Mouse (Mus musculus) stomach, embryonic 15.5 days (tissue): ENCODE measurements around the gene Gm20518. TPM values are rescaled to one million over a fixed set of nuclear protein-coding genes. Genes with fewer than 3 reads are reported as not detected.

Experiments
- ATAC-seq: fragments of 200-750 bp; cut with Nextera tagmentation; 2 replicates; pipeline ENCODE4 v1.8.0; 2017; ENCODE audit warnings: low read depth, moderate number of reproducible peaks, moderate TSS enrichment; ENCODE audit not compliant: insufficient read depth, low FRiP score
- H3K27ac ChIP-seq: fragments of 300-500 bp; sonication (generic); 2 replicates; pipeline ENCODE4 v1.5.1; 2015; ENCODE audit warnings: mild to moderate bottlenecking, inconsistent platforms
- H3K27me3 ChIP-seq: fragments of 300-500 bp; sonication (generic); replicated peaks from 2 replicates; pipeline ENCODE4 v1.6.1; 2015; ENCODE audit warnings: inconsistent platforms
- H3K36me3 ChIP-seq: fragments of 300-500 bp; sonication (generic); 2 replicates; pipeline ENCODE4 v1.6.1; 2015; ENCODE audit warnings: inconsistent platforms
- H3K4me1 ChIP-seq: fragments of 300-500 bp; sonication (generic); 2 replicates; pipeline ENCODE4 v1.6.1; 2015; ENCODE audit warnings: inconsistent platforms
- H3K4me2 ChIP-seq: fragments of 300-500 bp; sonication (generic); 2 replicates; pipeline ENCODE4 v1.6.1; 2015; ENCODE audit warnings: mild to moderate bottlenecking, inconsistent platforms
- H3K4me3 ChIP-seq: fragments of 300-500 bp; sonication (generic); replicated peaks from 2 replicates; pipeline ENCODE4 v1.5.1; 2015; ENCODE audit warnings: inconsistent platforms
- H3K9ac ChIP-seq: fragments of 300-500 bp; sonication (generic); 2 replicates; pipeline ENCODE4 v1.6.1; 2015; ENCODE audit warnings: inconsistent platforms
- H3K9me3 ChIP-seq: fragments of 300-500 bp; sonication (generic); 2 replicates; pipeline ENCODE4 v1.6.1; 2016; ENCODE audit warnings: inconsistent platforms
- WGBS: fragments of 180-500 bp; shearing (Covaris S2); methylation state at CpG from one replicate; pipeline ENCODE4 v1.1.7; 2015; 5-methylcytosine and 5-hydroxymethylcytosine counted together
- polyA plus RNA-seq: library from polyadenylated mRNA; unstranded; fragments of >200 nt; fragmentation: Nextera tagmentation; extraction: Ambion mirVana; gene quantifications from 2 replicates; pipeline ENCODE4 v1.2.1, GENCODE M21; 2015

Gm20518 gene
- polyA plus RNA-seq, 1 experiment from 2014 or later = 0.26 TPM

DNA sequence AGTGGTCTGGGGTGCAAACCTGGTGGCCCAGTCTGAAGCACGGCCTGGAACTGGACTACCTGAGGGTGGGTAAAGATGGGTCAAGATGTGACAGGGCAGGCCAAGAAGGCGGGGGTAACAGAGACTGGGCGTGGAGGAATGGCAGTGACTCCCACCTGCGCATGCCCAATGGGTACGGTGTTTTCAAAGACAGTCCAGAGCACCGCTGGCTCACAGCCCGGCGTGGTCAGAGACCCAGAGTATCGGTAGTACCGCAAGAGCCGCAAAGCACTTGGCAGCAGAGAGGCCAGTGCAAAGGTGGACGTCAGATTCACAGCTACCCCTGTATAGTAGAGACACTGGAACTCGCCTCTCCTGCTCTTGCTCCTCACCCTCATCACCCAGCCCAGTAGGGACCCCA lies 56.0 kb downstream of the Gm20518 start:
- Histone ChIP-seq H3K36me3 (no peaks in the 10 kb centered on the region), H3K27me3 (peaks cover 65% of the 10 kb centered on the region), H3K9ac (no peak overlapping the region), H3K9me3 (no peaks in the 10 kb centered on the region), H3K4me2 (no peak overlapping the region), H3K27ac (no peak overlapping the region), H3K4me1 (peaks cover 5% of the 10 kb centered on the region; the same call in 1 of the 2 replicates), H3K4me3 (no peak overlapping the region)
- WGBS = 47% methylated on average over 13 of the region's 13 CpGs
- ATAC-seq = no peak

DNA sequence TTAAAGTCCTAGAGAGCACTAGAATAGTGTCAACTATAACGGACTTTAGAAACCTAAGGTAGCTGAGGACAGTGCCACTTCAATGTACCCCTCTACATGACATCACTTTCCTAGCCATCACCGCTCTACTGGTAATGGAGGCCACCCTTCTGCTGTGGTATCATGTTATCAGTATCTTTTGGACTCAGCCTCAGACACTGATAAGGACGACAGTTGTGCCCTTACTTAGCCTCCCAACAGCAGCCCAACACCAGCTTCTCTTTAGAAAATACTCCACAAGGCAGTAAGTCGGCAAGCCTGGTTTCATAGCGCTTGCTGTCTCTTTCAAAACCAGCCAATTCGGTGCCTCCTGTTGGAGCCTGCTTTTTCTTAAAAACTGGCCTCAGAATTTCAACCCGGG lies 56.9 kb downstream of the Gm20518 start:
- Histone ChIP-seq H3K4me1 (peaks cover 5% of the 10 kb centered on the region; the same call in 1 of the 2 replicates), H3K4me3 (peak overlapping the region; percentile 56), H3K4me2 (peak overlapping the region; percentile 98; the same call in 1 of the 2 replicates), H3K27me3 (peaks cover 69% of the 10 kb centered on the region), H3K9me3 (no peaks in the 10 kb centered on the region), H3K27ac (no peak overlapping the region), H3K9ac (no peak overlapping the region), H3K36me3 (no peaks in the 10 kb centered on the region)
- 49% methylated on average over 7 of the region's 7 CpGs for WGBS
- ATAC-seq = no peak

DNA sequence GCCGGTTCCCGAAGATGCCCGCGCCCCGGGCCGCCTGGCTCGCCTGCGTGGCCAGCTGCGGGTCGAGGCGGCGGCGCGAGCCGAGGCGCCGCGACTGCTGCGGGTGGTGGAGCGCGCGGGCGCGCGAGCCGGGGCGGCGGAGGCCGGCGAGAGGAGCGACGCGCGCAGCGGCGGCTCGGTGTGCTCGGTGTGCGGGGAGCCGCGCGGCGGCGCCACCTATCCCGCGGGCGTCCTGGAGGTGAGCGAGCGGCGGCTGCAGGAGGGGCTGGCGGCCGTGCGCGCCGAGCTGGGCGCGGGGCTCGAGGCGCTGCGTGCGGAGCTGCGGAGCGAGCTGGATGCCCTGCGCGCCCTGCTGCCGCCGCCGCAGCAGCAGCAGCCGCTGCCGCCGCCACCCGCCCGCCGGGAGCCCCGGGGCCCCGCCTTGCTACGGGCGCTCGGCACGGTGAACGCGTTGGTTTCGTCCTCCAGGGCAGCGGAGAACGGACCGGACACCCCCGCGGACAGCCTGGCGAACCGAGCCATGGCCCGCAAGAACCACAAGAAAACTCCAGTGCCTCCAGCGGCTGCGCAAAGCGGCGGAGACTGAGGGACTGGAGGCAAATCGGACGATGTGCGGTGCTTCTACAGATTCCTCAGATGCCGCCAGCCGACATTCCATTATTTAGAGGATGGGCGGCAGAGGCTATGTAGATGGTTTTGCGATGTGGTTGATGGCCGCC lies 57.6 kb downstream of the Gm20518 start:
- peaks cover 5% of the 10 kb centered on the region; the same call in 1 of the 2 replicates for H3K4me1 ChIP-seq
- peak overlapping the region; percentile 56 for H3K4me3 ChIP-seq
- no peaks in the 10 kb centered on the region for H3K9me3 ChIP-seq
- under 1% methylated on average over 76 of the region's 103 CpGs for WGBS
- peak overlapping the region; percentile 34; the same call in 1 of the 2 replicates for H3K9ac ChIP-seq
- H3K27me3 ChIP-seq = peaks cover 69% of the 10 kb centered on the region
- H3K4me2 ChIP-seq = peak overlapping the region; percentile 98
- H3K36me3 ChIP-seq = no peaks in the 10 kb centered on the region
- H3K27ac ChIP-seq = no peak overlapping the region
- no peak for ATAC-seq

DNA sequence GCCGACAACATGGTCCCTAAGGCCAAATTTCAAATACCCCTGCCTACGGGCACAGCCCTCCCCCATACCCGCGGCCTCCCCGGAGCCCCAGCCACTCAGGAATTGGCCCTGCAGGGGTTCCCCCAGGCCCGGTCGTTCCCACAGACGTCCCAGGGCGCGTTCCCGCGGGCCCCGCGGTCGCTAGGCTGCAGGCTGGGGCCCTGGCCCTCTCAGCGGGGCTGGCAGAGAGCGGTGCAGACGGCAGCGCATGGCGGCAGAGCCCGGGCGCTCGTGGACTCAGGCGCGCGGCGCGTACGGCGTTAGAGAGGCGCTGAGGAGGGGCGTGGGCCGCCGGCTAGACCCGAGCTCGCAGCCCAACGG lies 58.2 kb downstream of the Gm20518 start:
- under 1% methylated on average over 37 of the region's 37 CpGs for WGBS
- Histone ChIP-seq H3K9me3 (no peaks in the 10 kb centered on the region), H3K27me3 (peaks cover 69% of the 10 kb centered on the region), H3K4me2 (peak overlapping the region; percentile 98), H3K36me3 (no peaks in the 10 kb centered on the region), H3K4me3 (peak overlapping the region; percentile 56), H3K9ac (peak overlapping the region; percentile 34; the same call in 1 of the 2 replicates), H3K4me1 (peaks cover 5% of the 10 kb centered on the region; the same call in 1 of the 2 replicates), H3K27ac (no peak overlapping the region)
- ATAC-seq = no peak

DNA sequence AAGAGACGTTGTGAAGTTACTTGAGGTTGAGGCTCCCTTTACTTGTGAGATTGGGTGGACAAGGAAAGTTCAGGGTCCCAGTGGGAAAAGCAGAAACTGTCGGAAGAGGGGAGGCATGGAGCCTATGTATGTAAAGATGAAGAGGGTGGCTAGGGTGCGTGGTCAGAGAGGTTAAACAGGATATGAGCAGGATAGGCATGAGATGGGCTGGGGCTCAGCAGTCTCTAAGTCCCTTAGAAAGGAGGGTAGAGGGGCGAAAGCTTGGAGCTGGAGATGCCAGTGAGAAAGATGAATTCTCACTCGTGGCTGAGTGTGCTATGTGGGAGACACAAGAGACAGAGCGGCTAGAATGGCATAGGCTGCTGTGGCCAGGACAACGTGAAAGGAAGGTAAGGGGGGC lies 58.6 kb downstream of the Gm20518 start, which contains the start of gene B830017H08Rik:
B830017H08Rik (plus strand) TSS at position 301 of the 400 bp plus-strand sequence.
- peaks cover 69% of the 10 kb centered on the region for H3K27me3 ChIP-seq
- H3K9me3 ChIP-seq = no peaks in the 10 kb centered on the region
- peak within 1 kb of the TSS; percentile 56 for H3K4me3 ChIP-seq
- WGBS = 28% methylated on average over 7 of the region's 7 CpGs
- H3K27ac ChIP-seq = no peak within 1 kb of the TSS
- H3K4me2 ChIP-seq = peak within 1 kb of the TSS; percentile 98
- no peaks in the 10 kb centered on the region for H3K36me3 ChIP-seq
- H3K4me1 ChIP-seq = peaks cover 5% of the 10 kb centered on the region; the same call in 1 of the 2 replicates
- H3K9ac ChIP-seq = peak within 1 kb of the TSS; percentile 34; the same call in 1 of the 2 replicates
- no peak for ATAC-seq

DNA sequence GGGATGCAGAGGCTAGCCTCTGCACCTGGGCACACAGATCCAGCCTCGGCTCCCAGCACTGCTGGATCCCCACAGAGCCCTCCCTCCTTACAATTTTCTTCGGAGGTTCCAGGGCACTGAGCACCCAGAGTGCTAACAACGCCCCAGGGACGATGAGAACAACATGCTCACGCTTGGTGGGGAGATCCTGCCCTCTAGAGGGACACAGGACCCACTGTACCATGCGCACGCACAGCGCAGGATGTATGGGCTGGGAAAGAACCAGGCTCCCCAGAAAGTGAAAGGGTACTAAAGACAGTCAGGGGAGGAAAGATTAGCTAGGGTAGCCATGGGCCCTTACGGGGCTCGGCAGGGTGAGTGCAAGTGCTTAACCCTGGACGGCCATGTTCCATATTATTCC lies 59.7 kb downstream of the Gm20518 start:
- Histone ChIP-seq H3K4me3 (no peak overlapping the region), H3K4me1 (peaks cover 5% of the 10 kb centered on the region; the same call in 1 of the 2 replicates), H3K27ac (no peak overlapping the region), H3K9ac (no peak overlapping the region), H3K36me3 (no peaks in the 10 kb centered on the region), H3K4me2 (no peak overlapping the region), H3K27me3 (peaks cover 67% of the 10 kb centered on the region), H3K9me3 (no peaks in the 10 kb centered on the region)
- no peak for ATAC-seq
- 21% methylated on average over 11 of the region's 11 CpGs for WGBS

DNA sequence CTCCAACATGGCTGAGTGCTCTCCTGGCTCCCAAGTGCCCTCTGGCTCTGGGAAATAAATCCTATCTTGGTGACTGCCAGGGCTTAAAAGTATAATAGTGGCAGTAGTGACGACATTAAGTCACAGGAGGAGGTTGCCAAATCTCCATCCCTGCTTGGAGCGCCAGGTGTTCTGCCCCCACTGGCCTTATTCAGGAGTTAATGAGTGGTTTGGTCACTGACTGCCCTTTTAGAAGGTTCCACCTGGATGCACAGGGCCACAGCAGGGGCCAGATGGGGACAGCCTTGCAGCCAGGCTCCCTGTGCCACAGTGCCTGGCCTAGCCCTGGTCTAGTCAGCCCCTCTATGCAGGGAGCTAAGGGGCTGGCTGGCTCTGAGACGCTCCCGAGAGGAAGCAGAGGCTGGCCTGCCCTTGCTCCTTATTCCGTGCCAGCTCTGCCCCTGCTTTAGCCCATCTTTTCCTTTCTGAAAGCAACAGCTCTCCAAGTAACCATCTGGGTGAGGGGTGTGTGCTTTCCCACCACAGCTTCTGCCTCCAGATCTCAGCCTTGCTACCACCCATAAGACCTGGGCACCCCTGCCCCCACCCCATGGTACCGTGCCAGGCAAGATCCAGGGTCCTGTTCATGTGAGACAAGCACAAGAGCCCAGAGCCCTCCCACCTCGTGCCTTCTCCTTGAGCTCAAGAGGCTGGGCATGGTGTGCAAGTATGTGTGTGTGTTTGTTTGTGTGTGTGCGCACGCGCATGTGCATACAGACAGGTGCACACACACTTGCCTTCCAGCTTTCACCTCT lies 60.9 kb downstream of the Gm20518 start:
- H3K4me2 ChIP-seq = no peak overlapping the region
- H3K9ac ChIP-seq = no peak overlapping the region
- WGBS = 71% methylated on average over 10 of the region's 10 CpGs
- no peaks in the 10 kb centered on the region for H3K9me3 ChIP-seq
- H3K27ac ChIP-seq = no peak overlapping the region
- H3K27me3 ChIP-seq = peaks cover 55% of the 10 kb centered on the region
- no peak overlapping the region for H3K4me3 ChIP-seq
- peaks cover 5% of the 10 kb centered on the region; the same call in 1 of the 2 replicates for H3K4me1 ChIP-seq
- ATAC-seq = no peak
- no peaks in the 10 kb centered on the region for H3K36me3 ChIP-seq

- Histone ChIP-seq H3K4me1 (peaks cover 5% of the 10 kb centered on the region; the same call in 1 of the 2 replicates), H3K36me3 (no peaks in the 10 kb centered on the region), H3K4me3 (no peak overlapping the region), H3K4me2 (no peak overlapping the region), H3K27me3 (peaks cover 38% of the 10 kb centered on the region), H3K27ac (no peak overlapping the region), H3K9me3 (no peaks in the 10 kb centered on the region), H3K9ac (no peak overlapping the region)
- no peak for ATAC-seq
- 70% methylated on average over 3 of the region's 3 CpGs for WGBS
Measured at GRCm38 (mm10) chr16:17828867-17829266, 62.6 kb downstream of the Gm20518 start.

- H3K36me3 ChIP-seq = no peaks in the 10 kb centered on the region
- H3K4me2 ChIP-seq = no peak overlapping the region
- H3K27ac ChIP-seq = no peak overlapping the region
- 87% methylated on average over 2 of the region's 2 CpGs for WGBS
- ATAC-seq = no peak
- no peak overlapping the region for H3K9ac ChIP-seq
- H3K9me3 ChIP-seq = no peaks in the 10 kb centered on the region
- H3K4me3 ChIP-seq = no peak overlapping the region
- peaks cover 3% of the 10 kb centered on the region; the same call in 1 of the 2 replicates for H3K4me1 ChIP-seq
- peaks cover 31% of the 10 kb centered on the region for H3K27me3 ChIP-seq
Measured at GRCm38 (mm10) chr16:17828229-17828628, 63.2 kb downstream of the Gm20518 start.

DNA sequence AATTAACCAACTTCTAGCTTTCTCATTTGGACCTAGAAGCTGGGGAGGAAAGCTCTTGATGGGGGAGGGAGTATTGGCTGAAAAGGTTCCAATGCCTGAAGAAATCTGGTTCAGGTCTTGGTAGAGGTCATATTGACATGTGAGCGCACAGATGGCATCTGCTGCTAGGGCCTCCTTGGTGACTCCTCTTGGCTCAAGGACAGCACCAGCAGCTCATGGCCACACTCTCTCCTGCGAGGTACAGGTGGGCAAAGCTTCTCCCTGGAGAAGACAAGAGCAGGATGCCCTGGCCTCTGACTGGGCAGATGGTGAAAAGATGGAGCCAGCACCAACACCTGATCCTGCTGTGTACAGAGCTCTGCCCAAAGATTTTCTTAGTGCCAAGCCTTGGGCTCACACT lies 65.0 kb downstream of the Gm20518 start:
- ATAC-seq = no peak
- Histone ChIP-seq H3K9me3 (no peaks in the 10 kb centered on the region), H3K9ac (no peak overlapping the region), H3K4me3 (no peak overlapping the region), H3K4me2 (no peak overlapping the region), H3K4me1 (no peaks in the 10 kb centered on the region), H3K27ac (no peak overlapping the region), H3K27me3 (peaks cover 14% of the 10 kb centered on the region), H3K36me3 (no peaks in the 10 kb centered on the region)
- WGBS = 70% methylated on average over 2 of the region's 2 CpGs

GRCm38 (mm10) chr16:17816528-17816927 lies 74.9 kb downstream of the Gm20518 start:
- Histone ChIP-seq H3K27ac (no peak overlapping the region), H3K9ac (no peak overlapping the region), H3K36me3 (no peaks in the 10 kb centered on the region), H3K4me2 (no peak overlapping the region), H3K4me3 (no peak overlapping the region), H3K27me3 (no peaks in the 10 kb centered on the region), H3K4me1 (0 out of 2 replicates have a peak, but pooled peaks cover 10% of the 10 kb centered on the region), H3K9me3 (no peaks in the 10 kb centered on the region)
- whole genome bisulfite sequencing = 82% methylated on average over 8 of the region's 8 CpGs
- no peak for ATAC-seq
